Mouse (Mus musculus) hindbrain, embryonic 14.5 days (tissue): ENCODE measurements at regions not wholly inside any gene's neighbourhood (a gene's known extent, or its start where the extent isn't known, plus 50 kb on each side); places are given as distances from the start of the nearest gene placed in this dataset.

Experiments
- ATAC-seq: fragments of 200-750 bp; cut with Nextera tagmentation; 2 replicates; pipeline ENCODE4 v1.8.0; 2017; ENCODE audit warnings: moderate number of reproducible peaks, mild to moderate bottlenecking, moderate TSS enrichment, moderate library complexity; ENCODE audit not compliant: low FRiP score
- DNase-seq: peaks from one replicate; pipeline ENCODE4 v3.0.0-alpha.2; 2015; ENCODE audit warnings: low spot score
- H3K27ac ChIP-seq: fragments of 300-500 bp; sonication (generic); 2 replicates; pipeline ENCODE4 v1.5.1; 2014; ENCODE audit warnings: mild to moderate bottlenecking, moderate library complexity
- H3K27me3 ChIP-seq: fragments of 300-500 bp; sonication (generic); 2 replicates; pipeline ENCODE4 v1.6.1; 2014; ENCODE audit warnings: mild to moderate bottlenecking, low read length, mixed read lengths; ENCODE audit not compliant: control insufficient read depth, insufficient read depth
- H3K36me3 ChIP-seq: fragments of 300-500 bp; sonication (generic); replicated peaks from 2 replicates; pipeline ENCODE4 v1.6.1; 2014; ENCODE audit not compliant: control insufficient read depth, insufficient read depth
- H3K4me1 ChIP-seq: fragments of 300-500 bp; sonication (generic); replicated peaks from 2 replicates; pipeline ENCODE4 v1.6.1; 2014; ENCODE audit warnings: antibody characterized with exemption, low read length, mixed read lengths; ENCODE audit not compliant: control insufficient read depth, insufficient read depth
- H3K4me2 ChIP-seq: fragments of 300-500 bp; sonication (generic); replicated peaks from 2 replicates; pipeline ENCODE4 v1.6.1; 2014; ENCODE audit warnings: mild to moderate bottlenecking, moderate library complexity
- H3K4me3 ChIP-seq: fragments of 300-500 bp; sonication (generic); replicated peaks from 2 replicates; pipeline ENCODE4 v1.5.1; 2014; ENCODE audit warnings: mild to moderate bottlenecking, low read length
- H3K9ac ChIP-seq: fragments of 300-500 bp; sonication (generic); 2 replicates; pipeline ENCODE4 v1.6.1; 2014
- H3K9me3 ChIP-seq: fragments of 300-500 bp; sonication (generic); 2 replicates; pipeline ENCODE4 v1.6.1; 2016; ENCODE audit warnings: low read length; ENCODE audit not compliant: control insufficient read depth
- WGBS: fragments of 180-500 bp; shearing (Covaris S2); extraction: QIAGEN DNeasy Blood & Tissue Kit; methylation state at CpG from one replicate; pipeline ENCODE4 v1.1.7; 2014; 5-methylcytosine and 5-hydroxymethylcytosine counted together

DNA sequence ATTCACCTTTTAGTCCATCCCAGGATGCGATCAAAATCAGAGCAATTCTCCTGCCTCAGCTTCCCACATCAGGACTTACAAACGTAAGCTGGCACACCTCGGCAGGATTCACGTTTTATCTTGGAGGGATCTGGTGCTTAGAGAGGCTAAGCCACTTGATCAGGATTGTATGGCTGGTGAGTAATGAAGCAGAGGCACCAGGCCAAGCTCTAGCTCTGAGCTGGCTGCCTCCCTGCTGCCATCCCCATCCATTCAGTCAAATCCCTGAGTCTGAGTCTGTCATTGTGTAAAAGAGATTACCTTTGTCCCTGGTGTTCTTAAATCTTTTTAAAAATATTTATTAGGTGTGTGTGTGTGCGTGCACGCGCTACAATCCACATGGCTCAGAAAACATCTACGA is 252.6 kb upstream of the B3gat1 start:
- ATAC-seq: no peak
- Histone ChIP-seq H3K27me3 (no peaks in the 10 kb centered on the region), H3K4me2 (no peak overlapping the region), H3K27ac (no peak overlapping the region), H3K4me1 (no peaks in the 10 kb centered on the region), H3K9me3 (no peaks in the 10 kb centered on the region), H3K9ac (no peak overlapping the region), H3K36me3 (no peaks in the 10 kb centered on the region), H3K4me3 (no peak overlapping the region)
- WGBS: 86% methylated on average over 8 of the region's 8 CpGs
- DNase-seq: no peak

DNA sequence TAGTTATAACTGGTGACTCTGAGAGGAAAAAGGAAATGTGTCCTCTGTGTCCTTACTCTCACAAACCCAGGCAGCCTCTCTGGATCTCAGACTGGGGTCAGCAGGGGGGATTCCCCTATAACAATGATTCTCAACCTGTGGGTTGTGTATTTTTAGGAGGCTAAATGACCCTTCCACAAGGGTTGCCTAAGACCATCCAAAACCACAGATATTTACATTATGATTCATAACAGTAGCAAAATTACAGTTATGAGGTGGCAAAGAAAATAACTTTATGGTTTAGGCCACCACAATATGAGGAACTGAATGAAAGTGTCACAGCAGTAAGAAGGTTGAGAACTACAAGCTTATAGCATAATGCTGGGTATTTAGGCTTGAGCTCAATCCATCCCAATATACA is 251.6 kb upstream of the B3gat1 start:
- Histone ChIP-seq H3K4me3 (no peak overlapping the region), H3K27me3 (no peaks in the 10 kb centered on the region), H3K4me2 (no peak overlapping the region), H3K9ac (no peak overlapping the region), H3K36me3 (no peaks in the 10 kb centered on the region), H3K9me3 (no peaks in the 10 kb centered on the region), H3K4me1 (no peaks in the 10 kb centered on the region), H3K27ac (no peak overlapping the region)
- ATAC-seq (no peak), DNase-seq (no peak)

DNA sequence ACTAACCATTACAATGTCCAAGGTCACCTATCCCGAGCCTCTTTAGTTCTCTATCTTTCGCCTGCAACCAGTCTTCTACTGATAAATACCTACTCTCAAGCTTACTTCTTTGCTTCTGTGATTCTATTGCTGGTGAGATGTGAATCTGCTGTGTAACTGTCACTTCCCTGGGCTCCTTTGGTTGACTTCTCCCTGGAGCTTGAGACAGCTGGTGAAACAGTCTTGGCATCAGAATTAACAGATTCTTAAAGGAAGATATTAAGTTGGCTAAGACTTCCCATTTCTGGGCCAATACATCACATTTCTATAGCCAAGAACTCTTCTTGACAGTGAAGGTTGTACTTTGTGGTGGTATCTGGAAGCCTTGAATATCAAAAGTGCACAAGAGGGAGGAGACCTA is 239.8 kb upstream of the B3gat1 start:
- no peak for DNase-seq
- Histone ChIP-seq H3K36me3 (no peaks in the 10 kb centered on the region), H3K4me3 (no peak overlapping the region), H3K27ac (no peak overlapping the region), H3K4me1 (no peaks in the 10 kb centered on the region), H3K4me2 (no peak overlapping the region), H3K9me3 (no peaks in the 10 kb centered on the region), H3K9ac (no peak overlapping the region), H3K27me3 (no peaks in the 10 kb centered on the region)
- WGBS: 94% methylated on average over 2 of the region's 2 CpGs
- ATAC-seq: no peak

DNA sequence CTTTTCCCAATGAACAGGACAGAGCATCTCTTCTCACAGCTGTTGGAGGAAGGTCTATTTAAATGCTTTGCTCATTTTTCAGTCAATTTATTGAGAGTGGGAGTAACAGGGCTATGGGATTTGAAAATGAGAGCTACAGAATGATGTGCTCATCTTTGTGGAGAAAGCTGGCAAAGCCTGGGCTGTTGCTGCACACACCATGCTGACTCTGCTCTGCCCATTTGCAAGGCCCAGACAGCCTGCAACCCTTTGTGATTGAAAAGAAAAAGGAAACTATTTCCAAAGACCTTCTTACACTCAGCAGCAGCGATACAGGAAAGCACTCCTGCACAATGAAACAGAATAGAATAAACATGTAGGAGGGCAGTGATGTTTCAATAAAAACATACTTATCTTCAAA is 231.5 kb upstream of the B3gat1 start:
- Histone ChIP-seq H3K4me1 (no peaks in the 10 kb centered on the region), H3K4me3 (no peak overlapping the region), H3K27ac (no peak overlapping the region), H3K4me2 (no peak overlapping the region), H3K9me3 (no peaks in the 10 kb centered on the region), H3K27me3 (no peaks in the 10 kb centered on the region), H3K36me3 (no peaks in the 10 kb centered on the region), H3K9ac (no peak overlapping the region)
- WGBS: 49% methylated on average over 1 of the region's 1 CpGs
- DNase-seq (no peak), ATAC-seq (no peak)

DNA sequence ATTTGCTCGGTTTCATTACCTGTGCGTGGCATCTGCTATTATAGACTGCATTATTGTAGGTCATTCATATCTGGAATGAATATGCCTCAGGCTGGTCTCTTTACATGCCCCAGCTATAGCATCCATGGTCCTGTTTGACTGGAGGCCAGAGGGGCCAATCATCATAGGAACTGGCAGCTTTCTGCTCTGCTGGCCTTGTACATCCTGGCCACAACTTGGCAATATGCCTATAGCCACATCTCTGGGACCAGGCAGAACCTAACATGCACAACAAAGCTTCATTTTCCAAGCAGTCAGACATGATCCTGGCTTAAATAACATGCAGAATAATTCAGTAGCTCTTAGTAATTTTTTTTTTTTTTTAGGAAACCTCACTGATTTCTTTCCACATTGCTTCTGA is 227.6 kb upstream of the B3gat1 start:
- H3K4me2 ChIP-seq: no peak overlapping the region
- no peak overlapping the region for H3K27ac ChIP-seq
- H3K27me3 ChIP-seq: no peaks in the 10 kb centered on the region
- 90% methylated on average over 2 of the region's 2 CpGs for WGBS
- H3K4me1 ChIP-seq: no peaks in the 10 kb centered on the region
- H3K9ac ChIP-seq: no peak overlapping the region
- H3K36me3 ChIP-seq: no peaks in the 10 kb centered on the region
- no peak overlapping the region for H3K4me3 ChIP-seq
- no peak for DNase-seq
- no peak for ATAC-seq
- no peaks in the 10 kb centered on the region for H3K9me3 ChIP-seq

DNA sequence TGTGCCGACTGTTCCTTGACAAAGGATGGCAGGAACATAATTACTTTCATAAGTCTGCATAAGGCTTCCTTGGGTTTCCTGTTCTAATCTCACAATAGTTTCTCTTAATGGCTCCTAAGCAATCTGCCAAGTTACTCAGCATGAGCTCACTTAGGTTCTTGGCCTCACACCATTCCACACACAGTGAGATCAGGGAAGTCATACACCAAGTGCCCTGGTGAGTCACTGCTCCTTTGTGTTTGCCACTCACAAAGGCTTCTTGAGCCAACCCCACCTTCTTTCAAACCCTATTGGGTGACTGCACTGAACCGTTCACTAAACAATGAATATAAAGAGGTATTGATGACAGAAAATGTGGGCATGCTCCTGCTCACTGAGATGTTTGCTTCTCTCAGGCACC is 214.9 kb upstream of the B3gat1 start:
- Histone ChIP-seq H3K9ac (no peak overlapping the region), H3K4me1 (peaks cover 9% of the 10 kb centered on the region), H3K4me2 (no peak overlapping the region), H3K27me3 (no peaks in the 10 kb centered on the region), H3K27ac (no peak overlapping the region), H3K36me3 (no peaks in the 10 kb centered on the region), H3K4me3 (no peak overlapping the region), H3K9me3 (no peaks in the 10 kb centered on the region)
- WGBS: 13% methylated on average over 2 of the region's 2 CpGs
- ATAC-seq: 0 out of 2 replicates have a peak, but pooled peaks have one; percentile 41
- DNase-seq: no peak

DNA sequence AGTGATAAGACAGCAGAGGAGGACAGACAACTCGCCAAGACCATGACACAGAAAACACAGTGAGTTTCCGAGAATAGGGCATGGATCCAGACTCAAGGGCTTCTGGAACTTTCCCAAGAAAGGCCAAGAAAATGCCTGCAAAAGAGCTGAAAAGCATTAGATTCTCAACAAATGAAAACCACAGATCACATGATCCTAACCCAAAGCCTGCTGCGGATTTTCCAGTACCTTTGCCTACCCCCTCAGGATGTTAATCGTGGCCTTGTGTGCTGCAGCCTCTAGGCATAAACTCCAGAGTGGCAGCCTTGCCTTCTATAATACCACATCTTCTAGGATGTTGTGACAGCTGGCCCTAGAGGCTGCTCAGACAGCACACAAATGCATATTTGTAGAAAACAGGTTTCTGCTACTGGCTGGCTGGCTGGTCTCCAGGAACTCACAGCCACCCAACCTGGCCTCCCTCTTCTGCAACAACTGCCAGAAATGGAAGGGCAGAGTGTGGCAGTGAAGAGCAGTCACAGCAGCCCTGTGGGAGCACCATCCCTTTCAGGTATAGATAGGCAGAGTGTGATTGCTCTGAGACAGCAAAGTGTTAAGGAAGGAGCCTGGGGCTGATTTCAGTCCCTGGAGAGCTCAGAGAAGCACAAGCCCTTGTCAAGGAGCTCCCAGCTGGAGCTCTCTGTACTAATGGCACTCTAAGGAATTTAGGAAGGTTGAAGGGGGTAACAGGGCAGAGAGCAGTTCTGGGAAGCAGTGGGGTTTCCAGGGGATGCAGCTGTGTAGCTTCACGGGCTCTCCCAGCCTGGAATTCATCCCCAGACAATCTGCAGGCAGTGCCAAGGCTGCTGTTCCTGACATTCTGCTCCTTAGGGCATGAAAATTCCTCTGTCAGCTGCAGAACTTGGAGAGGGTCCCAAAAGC is 213.7 kb upstream of the B3gat1 start:
- H3K4me3 ChIP-seq: no peak overlapping the region
- DNase-seq: peak; percentile 34
- peaks cover 9% of the 10 kb centered on the region for H3K4me1 ChIP-seq
- WGBS: 37% methylated on average over 5 of the region's 5 CpGs
- no peak overlapping the region for H3K4me2 ChIP-seq
- no peaks in the 10 kb centered on the region for H3K9me3 ChIP-seq
- no peaks in the 10 kb centered on the region for H3K27me3 ChIP-seq
- no peaks in the 10 kb centered on the region for H3K36me3 ChIP-seq
- peak overlapping the region; percentile 51 for H3K27ac ChIP-seq
- peak; percentile 62; the same call in 1 of the 2 replicates for ATAC-seq
- H3K9ac ChIP-seq: no peak overlapping the region

DNA sequence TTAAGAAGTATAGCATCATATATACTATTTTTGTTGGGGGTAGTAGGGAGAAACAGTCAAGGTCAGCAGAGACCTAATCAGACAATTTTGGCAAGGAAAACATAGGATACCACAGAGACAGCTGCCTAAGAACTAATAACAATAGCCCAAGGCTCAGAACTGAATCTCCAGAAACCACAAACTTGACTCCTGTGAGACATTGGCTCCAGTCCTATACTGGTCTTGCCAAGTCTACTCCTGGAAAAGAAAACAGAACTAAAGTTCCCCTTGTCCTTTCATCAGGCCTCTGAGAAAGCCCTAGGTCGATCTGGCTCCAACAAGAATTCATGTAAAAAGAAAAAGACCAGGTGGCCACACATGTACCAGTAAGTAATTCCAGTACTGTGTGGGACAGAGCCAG is 209.4 kb upstream of the B3gat1 start:
- Histone ChIP-seq H3K27ac (no peak overlapping the region), H3K4me3 (no peak overlapping the region), H3K9me3 (no peaks in the 10 kb centered on the region), H3K9ac (no peak overlapping the region), H3K36me3 (no peaks in the 10 kb centered on the region), H3K4me1 (peaks cover 9% of the 10 kb centered on the region), H3K4me2 (no peak overlapping the region), H3K27me3 (no peaks in the 10 kb centered on the region)
- DNase-seq (no peak), ATAC-seq (no peak)
- WGBS: 55% methylated on average over 1 of the region's 1 CpGs

DNA sequence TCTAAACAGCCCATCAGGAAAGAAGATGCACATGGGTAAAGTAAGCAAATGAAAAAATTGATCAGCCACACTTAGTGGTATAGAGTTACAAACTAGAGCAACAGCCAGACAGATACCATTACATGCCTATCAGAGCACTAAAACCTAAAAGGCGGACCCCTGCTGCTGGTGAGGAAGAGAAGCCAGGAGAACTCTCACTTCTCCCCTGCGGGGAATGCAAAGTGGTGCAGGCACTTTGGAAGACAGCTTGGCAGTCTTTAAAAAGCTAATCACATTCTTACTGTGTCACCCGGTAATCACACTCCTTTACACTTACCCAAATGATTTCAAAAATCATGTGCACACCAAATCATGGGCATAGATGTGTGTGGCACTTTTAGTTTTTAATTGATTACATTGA is 204.8 kb upstream of the B3gat1 start:
- Histone ChIP-seq H3K9ac (no peak overlapping the region), H3K4me2 (no peak overlapping the region), H3K4me3 (no peak overlapping the region), H3K4me1 (no peaks in the 10 kb centered on the region), H3K27ac (no peak overlapping the region), H3K9me3 (no peaks in the 10 kb centered on the region), H3K36me3 (no peaks in the 10 kb centered on the region), H3K27me3 (no peaks in the 10 kb centered on the region)
- peak; percentile 53; the same call in 1 of the 2 replicates for ATAC-seq
- peak; percentile 30 for DNase-seq
- WGBS: 11% methylated on average over 3 of the region's 3 CpGs
